Mouse (Mus musculus) neural tube, embryonic 14.5 days (tissue): ENCODE results near the gene Cct4. TPM values are rescaled to one million over a fixed set of nuclear protein-coding genes. Genes with fewer than 3 reads are reported as not detected.

Experiments used
- ATAC-seq: fragments of 200-750 bp; cut with Nextera tagmentation; 2 replicates; pipeline ENCODE4 v1.8.0; 2017; ENCODE audit warnings: low read depth, mild to moderate bottlenecking, moderate TSS enrichment, moderate library complexity
- H3K27ac ChIP-seq: fragments of 300-500 bp; sonication (generic); 2 replicates; pipeline ENCODE4 v1.5.1; 2014; ENCODE audit warnings: low read depth, mild to moderate bottlenecking, control low read depth, low read length, moderate library complexity, mixed read lengths
- H3K27me3 ChIP-seq: fragments of 300-500 bp; sonication (generic); 2 replicates; pipeline ENCODE4 v1.6.1; 2014; ENCODE audit warnings: low read length; ENCODE audit not compliant: control insufficient read depth, insufficient read depth
- H3K36me3 ChIP-seq: fragments of 300-500 bp; sonication (generic); 2 replicates; pipeline ENCODE4 v1.6.1; 2014; ENCODE audit warnings: low read length, mixed read lengths; ENCODE audit not compliant: control insufficient read depth, insufficient read depth
- H3K4me1 ChIP-seq: fragments of 300-500 bp; sonication (generic); 2 replicates; pipeline ENCODE4 v1.6.1; 2014; ENCODE audit warnings: low read length; ENCODE audit not compliant: control insufficient read depth, insufficient read depth
- H3K4me2 ChIP-seq: fragments of 300-500 bp; sonication (generic); 2 replicates; pipeline ENCODE4 v1.6.1; 2014; ENCODE audit warnings: mild to moderate bottlenecking, low read depth, low read length, control low read depth
- H3K4me3 ChIP-seq: fragments of 300-500 bp; sonication (generic); 2 replicates; pipeline ENCODE4 v1.5.1; 2014; ENCODE audit warnings: low read depth, low read length, control low read depth, mixed read lengths
- H3K9ac ChIP-seq: fragments of 300-500 bp; sonication (generic); replicated peaks from 2 replicates; pipeline ENCODE4 v1.6.1; 2014; ENCODE audit warnings: low read depth, mild to moderate bottlenecking, control low read depth, low read length, mixed read lengths
- H3K9me3 ChIP-seq: fragments of 300-500 bp; sonication (generic); 2 replicates; pipeline ENCODE4 v1.6.1; 2016; ENCODE audit warnings: low read length; ENCODE audit not compliant: control insufficient read depth
- WGBS: fragments of 180-500 bp; shearing (Covaris S2); extraction: QIAGEN DNeasy Blood & Tissue Kit; methylation state at CpG from one replicate; pipeline ENCODE4 v1.1.7; 2014; 5-methylcytosine and 5-hydroxymethylcytosine counted together
- polyA plus RNA-seq: library from polyadenylated mRNA; unstranded; fragments of >200 nt; fragmentation: Nextera tagmentation; extraction: Ambion mirVana; gene quantifications from 2 replicates; pipeline ENCODE4 v1.2.1, GENCODE M21; 2014

The Cct4 gene
- polyA plus RNA-seq, 1 experiment from 2014 or later, result 291 TPM

- H3K9me3 ChIP-seq, result no peaks in the 10 kb centered on the region
- H3K27me3 ChIP-seq, result no peaks in the 10 kb centered on the region
- no peak overlapping the region for H3K4me3 ChIP-seq
- no peak overlapping the region for H3K9ac ChIP-seq
- H3K36me3 ChIP-seq, result no peaks in the 10 kb centered on the region
- H3K4me1 ChIP-seq, result no peaks in the 10 kb centered on the region; the same call in 1 of the 2 replicates
- no peak overlapping the region for H3K27ac ChIP-seq
- ATAC-seq, result no peak
- WGBS, result 90% methylated on average over 4 of the region's 4 CpGs
- H3K4me2 ChIP-seq, result no peak overlapping the region
Measured at GRCm38 (mm10) chr11:23013580-23014294, 23.4 kb downstream of the Cct4 start.

- ATAC-seq, result no peak
- Histone ChIP-seq H3K9me3 (no peaks in the 10 kb centered on the region), H3K4me2 (no peak overlapping the region), H3K36me3 (no peaks in the 10 kb centered on the region), H3K27ac (no peak overlapping the region), H3K4me3 (no peak overlapping the region), H3K27me3 (no peaks in the 10 kb centered on the region), H3K4me1 (no peaks in the 10 kb centered on the region), H3K9ac (no peak overlapping the region)
- WGBS, result 79% methylated on average over 6 of the region's 6 CpGs
Measured at GRCm38 (mm10) chr11:23014996-23015395, 24.7 kb downstream of the Cct4 start.

GRCm38 (mm10) chr11:23017943-23018342 lies 27.6 kb downstream of the Cct4 start:
- Histone ChIP-seq H3K4me2 (no peak overlapping the region), H3K27me3 (no peaks in the 10 kb centered on the region), H3K36me3 (no peaks in the 10 kb centered on the region), H3K27ac (no peak overlapping the region), H3K4me1 (no peaks in the 10 kb centered on the region), H3K4me3 (no peak overlapping the region), H3K9me3 (no peaks in the 10 kb centered on the region), H3K9ac (no peak overlapping the region)
- ATAC-seq, result no peak
- 95% methylated on average over 4 of the region's 4 CpGs for WGBS

- no peak overlapping the region for H3K9ac ChIP-seq
- H3K36me3 ChIP-seq, result no peaks in the 10 kb centered on the region
- H3K4me2 ChIP-seq, result no peak overlapping the region
Measured at GRCm38 (mm10) chr11:23020116-23020770, 29.9 kb downstream of the Cct4 start.

GRCm38 (mm10) chr11:23020841-23021240 lies 30.5 kb downstream of the Cct4 start:
- Histone ChIP-seq H3K4me1 (no peaks in the 10 kb centered on the region), H3K27ac (no peak overlapping the region), H3K9me3 (no peaks in the 10 kb centered on the region), H3K4me2 (no peak overlapping the region), H3K9ac (no peak overlapping the region), H3K4me3 (no peak overlapping the region), H3K36me3 (no peaks in the 10 kb centered on the region), H3K27me3 (no peaks in the 10 kb centered on the region)
- ATAC-seq, result no peak
- WGBS, result 95% methylated on average over 14 of the region's 14 CpGs

More at GRCm38 (mm10) chr11:23020116-23020770, 29.9 kb downstream of the Cct4 start:
- H3K9me3 ChIP-seq, result no peaks in the 10 kb centered on the region
- no peak for ATAC-seq
- H3K4me1 ChIP-seq, result no peaks in the 10 kb centered on the region
- no peak overlapping the region for H3K4me3 ChIP-seq
- no peaks in the 10 kb centered on the region for H3K27me3 ChIP-seq
- WGBS, result 73% methylated on average over 24 of the region's 24 CpGs
- no peak overlapping the region for H3K27ac ChIP-seq

GRCm38 (mm10) chr11:23023155-23023554 lies 32.8 kb downstream of the Cct4 start:
- no peak overlapping the region for H3K27ac ChIP-seq
- WGBS, result 94% methylated on average over 2 of the region's 2 CpGs
- no peak overlapping the region for H3K4me2 ChIP-seq

GRCm38 (mm10) chr11:23024169-23024568 lies 33.9 kb downstream of the Cct4 start:
- ATAC-seq, result no peak
- Histone ChIP-seq H3K9ac (no peak overlapping the region), H3K27ac (no peak overlapping the region), H3K4me2 (no peak overlapping the region), H3K36me3 (no peaks in the 10 kb centered on the region), H3K4me1 (no peaks in the 10 kb centered on the region), H3K9me3 (no peaks in the 10 kb centered on the region), H3K4me3 (no peak overlapping the region), H3K27me3 (no peaks in the 10 kb centered on the region)
- 84% methylated on average over 3 of the region's 3 CpGs for WGBS

More at GRCm38 (mm10) chr11:23023155-23023554, 32.8 kb downstream of the Cct4 start:
- Histone ChIP-seq H3K27me3 (no peaks in the 10 kb centered on the region), H3K4me3 (no peak overlapping the region), H3K4me1 (no peaks in the 10 kb centered on the region), H3K36me3 (no peaks in the 10 kb centered on the region), H3K9me3 (no peaks in the 10 kb centered on the region), H3K9ac (no peak overlapping the region)
- ATAC-seq, result no peak

GRCm38 (mm10) chr11:23028957-23029356 lies 38.6 kb downstream of the Cct4 start:
- no peak overlapping the region for H3K4me3 ChIP-seq
- no peaks in the 10 kb centered on the region for H3K4me1 ChIP-seq
- ATAC-seq, result no peak
- 77% methylated on average over 3 of the region's 3 CpGs for WGBS
- H3K9ac ChIP-seq, result no peak overlapping the region
- H3K36me3 ChIP-seq, result no peaks in the 10 kb centered on the region
- no peaks in the 10 kb centered on the region for H3K9me3 ChIP-seq
- no peak overlapping the region for H3K27ac ChIP-seq
- H3K4me2 ChIP-seq, result no peak overlapping the region
- H3K27me3 ChIP-seq, result no peaks in the 10 kb centered on the region

- Histone ChIP-seq H3K9me3 (no peaks in the 10 kb centered on the region), H3K9ac (no peak overlapping the region), H3K4me3 (no peak overlapping the region), H3K4me1 (no peaks in the 10 kb centered on the region), H3K4me2 (no peak overlapping the region), H3K27me3 (no peaks in the 10 kb centered on the region), H3K36me3 (no peaks in the 10 kb centered on the region), H3K27ac (no peak overlapping the region)
- no peak for ATAC-seq
- WGBS, result 91% methylated on average over 6 of the region's 6 CpGs
Measured at GRCm38 (mm10) chr11:23029399-23029798, 39.1 kb downstream of the Cct4 start.
